Mouse (Mus musculus) testis, adult 2 months (tissue): ENCODE measurements around the gene Slc52a3. TPM values are rescaled to one million over a fixed set of nuclear protein-coding genes. Genes with fewer than 3 reads are reported as not detected.

ENCODE experiments used
- H3K27ac ChIP-seq: fragments of 200-500 bp; 2 replicates; pipeline ENCODE4 v1.5.1; 2012; ENCODE audit warnings: low read depth, low read length; ENCODE audit not compliant: control insufficient read depth, insufficient read depth
- H3K27me3 ChIP-seq: fragments of 200-500 bp; 2 replicates; pipeline ENCODE4 v1.6.1; 2012; ENCODE audit warnings: mild to moderate bottlenecking, low read length, moderate library complexity; ENCODE audit not compliant: control insufficient read depth, insufficient read depth
- H3K36me3 ChIP-seq: fragments of 200-500 bp; 2 replicates; pipeline ENCODE4 v1.6.1; 2012; ENCODE audit warnings: mild to moderate bottlenecking, low read length; ENCODE audit not compliant: control insufficient read depth, insufficient read depth
- H3K4me1 ChIP-seq: fragments of 200-500 bp; 2 replicates; pipeline ENCODE4 v1.6.1; 2012; ENCODE audit warnings: low read length; ENCODE audit not compliant: control insufficient read depth, insufficient read depth
- H3K4me3 ChIP-seq: fragments of 200-500 bp; 2 replicates; pipeline ENCODE4 v1.5.1; 2012; ENCODE audit warnings: low read depth, mild to moderate bottlenecking, low read length, moderate library complexity, mixed read lengths; ENCODE audit not compliant: control insufficient read depth
- CTCF ChIP-seq: fragments of 200-500 bp; IDR thresholded peaks from 2 replicates; pipeline ENCODE4 v1.5.1; 2012; ENCODE audit warnings: low read depth, mild to moderate bottlenecking, inconsistent platforms, low read length, moderate library complexity; ENCODE audit not compliant: control insufficient read depth, insufficient read depth, insufficient replicate concordance
- POLR2A ChIP-seq: fragments of 200-500 bp; IDR thresholded peaks from 2 replicates; pipeline ENCODE4 v1.6.1; 2012; ENCODE audit warnings: low read depth, mild to moderate bottlenecking, inconsistent platforms, low read length, moderate library complexity; ENCODE audit not compliant: control insufficient read depth
- polyA plus RNA-seq: library from polyadenylated mRNA; depleted of rRNA; stranded (reverse); fragments of >200 nt; gene quantifications from 2 replicates; pipeline ENCODE4 v1.2.3, GENCODE M21; 2012

Slc52a3 gene
- polyA plus RNA-seq, 1 experiment: 52.4 TPM

- no peaks in the 10 kb centered on the region for H3K36me3 ChIP-seq
- no peak overlapping the region for H3K4me3 ChIP-seq
- H3K4me1 ChIP-seq: peaks cover 10% of the 10 kb centered on the region
- H3K27me3 ChIP-seq: no peaks in the 10 kb centered on the region
- no peak for TF ChIP-seq CTCF
- TF ChIP-seq POLR2A: no peak
- H3K27ac ChIP-seq: peak overlapping the region; percentile 3; the same call in 1 of the 2 replicates
Measured at GRCm38 (mm10) chr2:152012222-152012621, 15.9 kb downstream of the Slc52a3 start.

- Histone ChIP-seq H3K4me3 (no peak overlapping the region), H3K27me3 (no peaks in the 10 kb centered on the region), H3K36me3 (no peaks in the 10 kb centered on the region), H3K4me1 (peaks cover 10% of the 10 kb centered on the region), H3K27ac (peak overlapping the region; percentile 10; the same call in 1 of the 2 replicates)
- TF ChIP-seq CTCF: no peak
- no peak for TF ChIP-seq POLR2A
Measured at GRCm38 (mm10) chr2:152012701-152013100, 16.4 kb downstream of the Slc52a3 start.

GRCm38 (mm10) chr2:152015997-152016396 is 19.7 kb downstream of the Slc52a3 start:
- Histone ChIP-seq H3K27me3 (no peaks in the 10 kb centered on the region), H3K4me1 (peaks cover 8% of the 10 kb centered on the region), H3K27ac (peak overlapping the region; percentile 52; the same call in 1 of the 2 replicates), H3K4me3 (no peak overlapping the region), H3K36me3 (no peaks in the 10 kb centered on the region)
- TF ChIP-seq CTCF (no peak), POLR2A (no peak)

- Histone ChIP-seq H3K4me3 (no peak overlapping the region), H3K4me1 (peaks cover 7% of the 10 kb centered on the region), H3K27ac (peak overlapping the region; percentile 52; the same call in 1 of the 2 replicates), H3K36me3 (no peaks in the 10 kb centered on the region), H3K27me3 (no peaks in the 10 kb centered on the region)
- TF ChIP-seq POLR2A (no peak), CTCF (no peak)
Measured at GRCm38 (mm10) chr2:152016666-152017065, 20.4 kb downstream of the Slc52a3 start.

- Histone ChIP-seq H3K4me3 (no peak overlapping the region), H3K4me1 (peaks cover 7% of the 10 kb centered on the region), H3K36me3 (no peaks in the 10 kb centered on the region), H3K27ac (no peak overlapping the region), H3K27me3 (no peaks in the 10 kb centered on the region)
- TF ChIP-seq CTCF: peak; percentile 79; the same call in 1 of the 2 replicates
- TF ChIP-seq POLR2A: no peak
Measured at GRCm38 (mm10) chr2:152020255-152020654, 23.9 kb downstream of the Slc52a3 start.

- TF ChIP-seq POLR2A: no peak
- TF ChIP-seq CTCF: no peak
- H3K36me3 ChIP-seq: no peaks in the 10 kb centered on the region
- H3K4me1 ChIP-seq: no peaks in the 10 kb centered on the region; the same call in 1 of the 2 replicates
- H3K27ac ChIP-seq: no peak overlapping the region
- no peaks in the 10 kb centered on the region for H3K27me3 ChIP-seq
- H3K4me3 ChIP-seq: no peak overlapping the region
Measured at GRCm38 (mm10) chr2:152022022-152022421, 25.7 kb downstream of the Slc52a3 start.

GRCm38 (mm10) chr2:152024883-152025422 is 28.6 kb downstream of the Slc52a3 start:
- Histone ChIP-seq H3K36me3 (no peaks in the 10 kb centered on the region), H3K4me3 (no peak overlapping the region), H3K4me1 (peaks cover 5% of the 10 kb centered on the region), H3K27me3 (peaks cover 2% of the 10 kb centered on the region), H3K27ac (no peak overlapping the region)
- TF ChIP-seq POLR2A (no peak), CTCF (no peak)
